Mouse (Mus musculus) lung, embryonic 15.5 days (tissue): ENCODE data around the gene Vamp5. TPM values are rescaled to one million over a fixed set of nuclear protein-coding genes. Genes with fewer than 3 reads are reported as not detected.

Experiments used
- ATAC-seq: fragments of 200-750 bp; cut with Nextera tagmentation; 2 replicates; pipeline ENCODE4 v1.8.0; 2017; ENCODE audit warnings: moderate number of reproducible peaks, borderline replicate concordance; ENCODE audit not compliant: low FRiP score, low TSS enrichment; ENCODE audit errors: extremely low read depth
- H3K27ac ChIP-seq: fragments of 300-500 bp; sonication (generic); 2 replicates; pipeline ENCODE4 v1.5.1; 2015; ENCODE audit warnings: moderate library complexity, mild to moderate bottlenecking, inconsistent platforms
- H3K27me3 ChIP-seq: fragments of 300-500 bp; sonication (generic); 2 replicates; pipeline ENCODE4 v1.6.1; 2015; ENCODE audit warnings: inconsistent platforms
- H3K36me3 ChIP-seq: fragments of 300-500 bp; sonication (generic); 2 replicates; pipeline ENCODE4 v1.6.1; 2015; ENCODE audit warnings: inconsistent platforms
- H3K4me1 ChIP-seq: fragments of 300-500 bp; sonication (generic); 2 replicates; pipeline ENCODE4 v1.6.1; 2015; ENCODE audit warnings: inconsistent platforms
- H3K4me2 ChIP-seq: fragments of 300-500 bp; sonication (generic); 2 replicates; pipeline ENCODE4 v1.6.1; 2015; ENCODE audit warnings: inconsistent platforms, mild to moderate bottlenecking, moderate library complexity
- H3K4me3 ChIP-seq: fragments of 300-500 bp; sonication (generic); 2 replicates; pipeline ENCODE4 v1.5.1; 2015; ENCODE audit warnings: mild to moderate bottlenecking, inconsistent platforms
- H3K9ac ChIP-seq: fragments of 300-500 bp; sonication (generic); 2 replicates; pipeline ENCODE4 v1.6.1; 2015; ENCODE audit warnings: inconsistent platforms
- H3K9me3 ChIP-seq: fragments of 300-500 bp; sonication (generic); 2 replicates; pipeline ENCODE4 v1.6.1; 2016; ENCODE audit warnings: inconsistent platforms
- WGBS: fragments of 180-500 bp; shearing (Covaris S2); methylation state at CpG from one replicate; pipeline ENCODE4 v1.1.7; 2015; 5-methylcytosine and 5-hydroxymethylcytosine counted together
- polyA plus RNA-seq: library from polyadenylated mRNA; unstranded; fragments of >200 nt; fragmentation: Nextera tagmentation; extraction: Ambion mirVana; gene quantifications from 2 replicates; pipeline ENCODE4 v1.2.1, GENCODE M21; 2015

Vamp5 gene
- polyA plus RNA-seq, 1 experiment from 2014 or later: 34.5 TPM

- no peaks in the 10 kb centered on the region for H3K9me3 ChIP-seq
- peak overlapping the region; percentile 0; the same call in 1 of the 2 replicates for H3K4me2 ChIP-seq
- WGBS: 31% methylated on average over 7 of the region's 7 CpGs
- no peak overlapping the region for H3K4me3 ChIP-seq
- H3K36me3 ChIP-seq: no peaks in the 10 kb centered on the region
- peak; percentile 21; the same call in 1 of the 2 replicates for ATAC-seq
- H3K27ac ChIP-seq: peak overlapping the region; percentile 59
- peaks cover 34% of the 10 kb centered on the region for H3K4me1 ChIP-seq
- no peaks in the 10 kb centered on the region for H3K27me3 ChIP-seq
- H3K9ac ChIP-seq: no peak overlapping the region
These were observed 6.1 kb downstream of the Vamp5 start for GRCm38 (mm10) chr6:72374206-72374605.

DNA sequence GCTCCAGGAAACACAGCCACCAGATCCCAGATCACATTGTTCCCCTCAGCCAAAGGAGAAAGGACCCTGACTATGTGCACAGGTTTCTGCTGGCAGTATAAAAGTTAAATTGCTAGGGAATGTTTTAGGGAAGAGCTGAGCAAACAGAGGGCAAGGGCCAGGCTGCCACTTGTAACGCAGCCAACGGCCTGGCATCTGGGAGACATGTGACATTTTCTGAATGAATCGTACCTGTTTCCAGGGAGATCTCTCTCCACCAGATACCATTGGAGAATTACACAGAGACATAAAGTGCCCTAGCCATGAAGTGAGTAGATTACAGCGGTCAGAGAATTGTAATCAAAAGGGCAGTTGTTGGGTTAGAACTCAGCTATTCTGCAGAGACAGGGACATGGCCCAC lies 7.1 kb downstream of the Vamp5 start:
- Histone ChIP-seq H3K9me3 (no peaks in the 10 kb centered on the region), H3K27ac (peak overlapping the region; percentile 59), H3K4me3 (no peak overlapping the region), H3K27me3 (no peaks in the 10 kb centered on the region), H3K36me3 (no peaks in the 10 kb centered on the region), H3K4me2 (no peak overlapping the region), H3K9ac (no peak overlapping the region), H3K4me1 (peaks cover 34% of the 10 kb centered on the region)
- ATAC-seq: no peak
- WGBS: 57% methylated on average over 4 of the region's 4 CpGs

DNA sequence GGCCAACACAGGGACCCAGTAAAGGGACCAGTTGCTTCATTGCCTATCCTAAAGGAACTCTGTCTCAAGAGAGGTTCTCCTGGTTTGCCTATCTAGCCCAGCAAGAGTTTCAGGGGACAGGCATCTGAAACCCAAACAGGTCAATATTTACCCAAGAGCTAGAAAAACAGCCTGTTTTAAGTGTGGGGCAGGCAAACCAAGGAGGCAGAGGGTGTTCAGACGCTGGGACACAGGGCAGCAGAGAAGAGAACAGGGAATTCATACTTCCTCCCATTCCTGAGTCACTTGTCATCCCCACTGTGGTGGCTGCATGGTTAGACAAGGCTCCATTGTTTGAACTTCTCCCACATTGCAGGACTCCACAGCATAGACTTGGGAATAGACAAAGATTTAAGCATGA lies 8.7 kb downstream of the Vamp5 start:
- Histone ChIP-seq H3K27me3 (no peaks in the 10 kb centered on the region), H3K4me3 (no peak overlapping the region), H3K4me2 (no peak overlapping the region), H3K36me3 (no peaks in the 10 kb centered on the region), H3K4me1 (peaks cover 34% of the 10 kb centered on the region), H3K27ac (peak overlapping the region; percentile 59), H3K9ac (no peak overlapping the region), H3K9me3 (no peaks in the 10 kb centered on the region)
- ATAC-seq: no peak
- WGBS: 11% methylated on average over 1 of the region's 1 CpGs

- Histone ChIP-seq H3K27me3 (no peaks in the 10 kb centered on the region), H3K27ac (peak overlapping the region; percentile 59), H3K4me3 (no peak overlapping the region), H3K4me1 (peaks cover 34% of the 10 kb centered on the region), H3K9ac (no peak overlapping the region), H3K36me3 (no peaks in the 10 kb centered on the region), H3K4me2 (no peak overlapping the region), H3K9me3 (no peaks in the 10 kb centered on the region)
- peak; percentile 44; the same call in 1 of the 2 replicates for ATAC-seq
- 28% methylated on average over 5 of the region's 5 CpGs for WGBS
These were observed 9.1 kb downstream of the Vamp5 start for GRCm38 (mm10) chr6:72371147-72371546.

- Histone ChIP-seq H3K4me2 (no peak overlapping the region), H3K4me3 (no peak overlapping the region), H3K27ac (peak overlapping the region; percentile 59; the same call in 1 of the 2 replicates), H3K27me3 (no peaks in the 10 kb centered on the region), H3K9ac (no peak overlapping the region), H3K36me3 (no peaks in the 10 kb centered on the region), H3K4me1 (peaks cover 34% of the 10 kb centered on the region), H3K9me3 (no peaks in the 10 kb centered on the region)
- 72% methylated on average over 12 of the region's 12 CpGs for WGBS
- ATAC-seq: no peak
These were observed 10.2 kb downstream of the Vamp5 start for GRCm38 (mm10) chr6:72370091-72370490.

DNA sequence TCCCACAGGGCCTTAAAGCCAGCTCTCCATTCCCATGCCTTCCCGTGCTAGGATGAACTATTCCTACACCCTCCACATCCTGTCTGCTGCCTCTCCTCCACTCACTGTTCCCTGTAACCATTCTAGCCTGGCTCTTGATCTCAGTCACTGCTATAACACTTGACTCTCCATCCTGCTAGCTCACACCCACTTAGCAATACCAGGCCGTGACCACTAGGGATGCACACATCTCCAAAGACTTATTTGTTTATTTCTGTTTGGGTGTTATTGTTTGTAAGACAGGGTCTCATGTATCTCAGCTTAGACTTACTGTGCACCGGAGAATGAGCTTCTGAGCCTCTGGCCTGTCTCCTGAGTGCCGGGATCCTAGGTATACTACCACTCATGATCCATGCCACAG lies 10.7 kb downstream of the Vamp5 start:
- no peak overlapping the region for H3K9ac ChIP-seq
- no peaks in the 10 kb centered on the region for H3K9me3 ChIP-seq
- peaks cover 34% of the 10 kb centered on the region for H3K4me1 ChIP-seq
- no peak overlapping the region for H3K4me3 ChIP-seq
- H3K27me3 ChIP-seq: no peaks in the 10 kb centered on the region
- no peak overlapping the region for H3K4me2 ChIP-seq
- ATAC-seq: no peak
- no peaks in the 10 kb centered on the region for H3K36me3 ChIP-seq
- WGBS: 63% methylated on average over 4 of the region's 4 CpGs
- no peak overlapping the region for H3K27ac ChIP-seq

DNA sequence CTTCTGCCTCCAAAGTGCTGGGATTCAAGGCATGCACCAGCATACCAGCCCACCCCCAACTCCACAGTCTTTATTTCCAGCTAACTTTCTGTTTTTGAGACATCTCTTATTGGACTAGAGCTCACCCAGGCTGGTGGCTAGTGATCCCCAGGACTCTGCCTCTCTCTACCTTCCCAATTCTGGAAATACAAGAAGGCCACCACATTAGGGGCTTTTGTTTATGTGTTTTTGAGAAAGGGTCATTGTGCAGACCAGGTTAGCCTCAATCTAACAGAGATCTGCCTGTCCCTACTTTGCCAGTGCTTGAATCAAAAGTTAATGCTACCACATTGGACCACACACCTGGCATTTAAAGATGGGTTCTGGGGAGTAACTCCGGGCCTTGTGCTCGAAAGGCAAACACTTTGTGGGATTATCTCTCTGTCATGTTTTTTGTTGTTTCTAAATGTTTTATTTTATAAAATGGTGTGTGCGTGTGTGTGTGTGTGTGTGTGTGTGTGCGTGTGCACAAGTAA lies 12.8 kb downstream of the Vamp5 start:
- Histone ChIP-seq H3K27me3 (no peaks in the 10 kb centered on the region), H3K36me3 (no peaks in the 10 kb centered on the region), H3K4me3 (no peak overlapping the region), H3K4me1 (peaks cover 28% of the 10 kb centered on the region), H3K27ac (no peak overlapping the region), H3K9me3 (no peaks in the 10 kb centered on the region), H3K4me2 (no peak overlapping the region), H3K9ac (no peak overlapping the region)
- WGBS: 70% methylated on average over 4 of the region's 4 CpGs
- no peak for ATAC-seq

GRCm38 (mm10) chr6:72366844-72367443 lies 13.3 kb downstream of the Vamp5 start, which contains the start of gene Rnf181:
TSS of gene Rnf181 (minus strand) at chr6:72366956.
- no peak for ATAC-seq
- no peaks in the 10 kb centered on the region for H3K36me3 ChIP-seq
- no peak within 1 kb of the TSS for H3K9ac ChIP-seq
- H3K9me3 ChIP-seq: no peaks in the 10 kb centered on the region
- no peak within 1 kb of the TSS for H3K4me2 ChIP-seq
- 66% methylated on average over 4 of the region's 4 CpGs for WGBS
- no peak within 1 kb of the TSS for H3K4me3 ChIP-seq
- no peak within 1 kb of the TSS for H3K27ac ChIP-seq
- H3K27me3 ChIP-seq: no peaks in the 10 kb centered on the region
- H3K4me1 ChIP-seq: peaks cover 25% of the 10 kb centered on the region

DNA sequence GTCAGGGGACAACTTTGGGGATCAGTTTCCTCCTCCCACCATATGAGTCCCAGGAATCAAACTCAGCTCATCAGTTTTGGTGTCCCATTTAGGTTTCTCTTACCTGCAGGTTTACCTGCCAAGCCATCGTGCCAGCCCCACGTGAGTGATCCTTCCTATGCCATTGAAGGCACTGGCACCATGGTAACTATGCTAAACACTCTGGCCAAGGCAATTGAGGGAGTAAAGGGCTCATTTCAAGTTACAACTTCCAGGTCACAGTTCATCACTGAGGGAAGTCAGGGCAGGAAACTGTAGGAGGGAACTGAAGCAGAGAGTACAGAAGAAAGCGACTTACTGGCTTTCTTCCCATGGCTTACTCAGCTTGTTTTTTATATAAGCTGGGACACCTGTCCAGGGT lies 14.0 kb downstream of the Vamp5 start:
- H3K27ac ChIP-seq: no peak overlapping the region
- no peak overlapping the region for H3K4me2 ChIP-seq
- H3K4me3 ChIP-seq: no peak overlapping the region
- 51% methylated on average over 3 of the region's 3 CpGs for WGBS
- no peaks in the 10 kb centered on the region for H3K36me3 ChIP-seq
- no peaks in the 10 kb centered on the region for H3K9me3 ChIP-seq
- peaks cover 26% of the 10 kb centered on the region for H3K4me1 ChIP-seq
- no peak for ATAC-seq
- H3K9ac ChIP-seq: no peak overlapping the region
- no peaks in the 10 kb centered on the region for H3K27me3 ChIP-seq

GRCm38 (mm10) chr6:72364985-72365384 lies 15.3 kb downstream of the Vamp5 start:
- Histone ChIP-seq H3K9me3 (no peaks in the 10 kb centered on the region), H3K27ac (no peak overlapping the region), H3K4me1 (peaks cover 29% of the 10 kb centered on the region), H3K36me3 (0 out of 2 replicates have a peak, but pooled peaks cover 4% of the 10 kb centered on the region), H3K4me2 (no peak overlapping the region), H3K27me3 (no peaks in the 10 kb centered on the region), H3K9ac (no peak overlapping the region), H3K4me3 (no peak overlapping the region)
- 58% methylated on average over 6 of the region's 6 CpGs for WGBS
- ATAC-seq: no peak

- H3K9me3 ChIP-seq: no peaks in the 10 kb centered on the region
- ATAC-seq: no peak
- no peaks in the 10 kb centered on the region for H3K27me3 ChIP-seq
These were observed 16.3 kb downstream of the Vamp5 start for GRCm38 (mm10) chr6:72364009-72364408.

GRCm38 (mm10) chr6:72362132-72363028 lies 17.9 kb downstream of the Vamp5 start:
- under 1% methylated on average over 42 of the region's 42 CpGs for WGBS
- H3K4me1 ChIP-seq: peaks cover 33% of the 10 kb centered on the region
- H3K27me3 ChIP-seq: no peaks in the 10 kb centered on the region

More at GRCm38 (mm10) chr6:72364009-72364408, 16.3 kb downstream of the Vamp5 start:
- Histone ChIP-seq H3K4me1 (peaks cover 31% of the 10 kb centered on the region), H3K4me2 (no peak overlapping the region), H3K36me3 (peaks cover 13% of the 10 kb centered on the region), H3K9ac (no peak overlapping the region), H3K27ac (no peak overlapping the region), H3K4me3 (no peak overlapping the region)
- 41% methylated on average over 7 of the region's 7 CpGs for WGBS

More at GRCm38 (mm10) chr6:72362132-72363028, 17.9 kb downstream of the Vamp5 start:
- Histone ChIP-seq H3K4me2 (peak overlapping the region; percentile 74), H3K9me3 (no peaks in the 10 kb centered on the region), H3K27ac (peak overlapping the region; percentile 86), H3K4me3 (peak overlapping the region; percentile 77), H3K36me3 (peaks cover 22% of the 10 kb centered on the region), H3K9ac (peak overlapping the region; percentile 71)
- ATAC-seq: peak; percentile 97
